Mouse (Mus musculus): ENCODE data around the gene Dclre1c.

Dclre1c gene

DNA sequence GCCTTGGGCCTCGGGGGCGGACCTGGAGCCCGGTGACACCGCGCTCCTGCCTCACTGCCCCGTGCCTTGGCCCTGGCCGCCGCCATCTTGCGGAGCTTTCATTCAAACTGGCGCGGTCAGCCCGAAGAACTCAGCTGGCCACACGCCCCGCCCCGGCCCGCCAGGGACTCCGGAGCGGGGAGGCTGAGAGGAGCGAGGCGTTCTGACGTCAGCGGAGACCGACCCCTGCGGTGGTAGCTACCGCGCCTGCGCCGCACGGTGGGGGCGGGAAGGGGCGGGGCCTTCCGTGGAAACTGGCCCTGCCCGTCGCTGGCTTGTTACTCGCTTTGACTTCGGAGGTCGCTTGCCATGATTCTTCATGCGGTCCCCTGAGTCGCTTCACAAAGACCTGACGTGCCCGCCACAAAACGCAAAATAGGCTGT, 50.9 kb downstream of the Dclre1c start, which contains the start of gene Suv39h2:
TSS of gene Suv39h2 (minus strand) at position 171 of the 423 bp plus-strand sequence.
- DNase-seq (ENCODE audit: low spot score in 2 of 2): peak; percentile 96 to 97

DNA sequence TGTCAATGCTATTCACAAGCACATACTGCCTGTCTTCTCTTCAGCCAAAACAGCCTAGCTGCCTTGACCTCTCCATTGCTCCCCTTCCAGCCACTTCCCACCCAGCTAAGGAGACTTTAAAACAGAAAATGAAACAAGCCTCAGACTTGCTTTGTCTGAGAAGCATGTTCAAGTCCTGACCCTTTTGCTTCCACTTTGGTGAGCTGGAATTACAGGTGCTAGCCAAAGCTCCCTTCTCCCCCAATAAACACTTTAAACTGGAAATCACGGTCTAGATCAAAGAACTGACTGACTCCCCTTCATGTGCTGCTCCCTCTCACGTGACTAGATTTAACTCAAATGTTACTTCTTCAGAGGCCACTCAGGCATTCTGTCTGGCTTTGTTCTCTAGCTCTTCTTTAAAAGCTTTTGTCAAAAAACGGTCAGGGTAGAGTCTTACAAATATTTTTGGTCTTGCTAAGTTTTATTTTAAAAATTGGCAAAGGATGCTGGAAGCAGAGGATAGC, 51.9 kb downstream of the Dclre1c start:
- DNase-seq (ENCODE audit: low spot score in 2 of 2): no peak

DNA sequence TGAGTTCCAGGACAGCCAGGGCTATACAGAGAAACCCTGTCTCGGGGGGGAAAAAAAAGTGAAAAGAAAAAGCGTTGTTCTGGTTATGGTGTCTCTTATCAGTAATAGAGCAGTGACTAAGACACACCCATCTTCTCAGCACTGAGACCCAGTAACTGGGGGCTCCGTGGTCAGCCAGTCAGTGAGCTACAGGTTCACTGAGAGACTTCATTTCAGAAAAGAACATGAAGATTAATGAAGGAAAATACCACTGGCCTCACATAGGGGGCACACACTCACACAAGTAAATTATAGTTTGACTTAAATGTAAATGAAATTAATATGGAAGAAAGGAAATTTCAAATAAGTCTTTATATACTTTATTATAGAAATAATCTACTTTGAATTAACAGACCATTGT, 56.3 kb downstream of the Dclre1c start:
- DNase-seq (ENCODE audit: low spot score in 2 of 2): no peak

DNA sequence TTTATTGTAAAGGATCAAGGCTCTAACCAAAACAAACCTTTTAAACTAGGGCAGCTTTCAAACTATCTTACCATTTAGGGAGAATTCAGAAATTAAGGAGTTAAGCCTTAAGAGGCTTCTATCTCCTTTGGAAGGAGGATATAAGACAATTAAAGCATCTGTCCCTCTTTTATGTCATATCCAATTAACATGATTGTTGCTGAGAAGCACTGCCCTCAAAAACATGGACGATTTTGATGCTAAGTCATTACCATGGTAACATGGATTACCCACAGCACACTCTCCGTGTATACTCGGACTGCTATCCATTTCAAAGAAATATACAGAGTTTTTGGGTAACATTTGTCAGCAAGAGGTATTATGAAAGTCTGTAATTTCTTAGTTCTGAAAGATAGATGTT, 65.9 kb downstream of the Dclre1c start:
- no peak for DNase-seq (ENCODE audit: low spot score in 2 of 2)

DNA sequence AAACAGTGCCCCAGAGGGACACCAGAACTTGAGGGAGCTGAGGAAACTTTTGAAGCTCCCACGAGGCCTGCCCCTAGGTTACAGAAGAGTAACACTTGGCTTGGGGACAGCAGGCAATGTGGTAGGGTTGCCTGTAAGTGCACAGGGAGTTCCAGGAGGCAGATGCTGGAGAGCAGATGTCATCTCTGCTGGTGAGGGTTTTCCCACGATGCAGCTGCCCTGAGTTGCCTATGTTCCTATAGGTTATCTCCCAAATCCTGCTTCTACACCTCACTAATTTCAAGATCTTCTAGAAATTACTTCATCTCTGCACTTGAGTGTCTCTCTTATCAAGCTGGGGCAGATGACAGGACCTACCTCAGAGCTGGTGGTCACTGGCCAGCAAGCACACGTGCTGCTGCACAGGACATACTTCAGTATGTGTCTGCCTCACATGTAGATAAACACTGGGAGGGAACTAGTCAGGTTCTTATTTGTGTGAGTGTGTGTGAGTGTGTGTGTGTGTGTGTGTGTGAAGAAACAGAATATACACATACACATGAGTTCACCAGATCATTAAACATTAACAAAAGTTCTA, 70.0 kb downstream of the Dclre1c start:
- DNase-seq (ENCODE audit: low spot score in 2 of 2): no peak

DNA sequence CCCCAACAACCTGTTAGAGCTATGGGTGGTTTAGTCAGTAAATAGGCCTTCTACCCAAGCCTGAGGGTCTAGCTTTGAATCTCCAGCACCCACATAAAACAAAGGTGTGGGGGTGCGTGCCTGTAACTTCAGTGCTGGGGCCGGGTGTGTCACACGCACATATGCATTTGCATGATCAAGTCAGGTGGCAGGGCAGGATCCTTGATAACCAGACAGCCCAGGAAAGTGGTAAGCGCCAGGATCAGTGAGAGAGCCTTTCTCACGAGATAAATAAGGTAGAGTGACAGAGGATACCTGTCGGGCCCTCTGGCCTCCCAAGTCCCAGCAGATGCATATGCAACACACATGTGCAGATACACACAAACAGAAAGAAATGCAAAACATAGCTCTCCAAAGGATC, 75.6 kb downstream of the Dclre1c start:
- DNase-seq (ENCODE audit: low spot score in 2 of 2): no peak

DNA sequence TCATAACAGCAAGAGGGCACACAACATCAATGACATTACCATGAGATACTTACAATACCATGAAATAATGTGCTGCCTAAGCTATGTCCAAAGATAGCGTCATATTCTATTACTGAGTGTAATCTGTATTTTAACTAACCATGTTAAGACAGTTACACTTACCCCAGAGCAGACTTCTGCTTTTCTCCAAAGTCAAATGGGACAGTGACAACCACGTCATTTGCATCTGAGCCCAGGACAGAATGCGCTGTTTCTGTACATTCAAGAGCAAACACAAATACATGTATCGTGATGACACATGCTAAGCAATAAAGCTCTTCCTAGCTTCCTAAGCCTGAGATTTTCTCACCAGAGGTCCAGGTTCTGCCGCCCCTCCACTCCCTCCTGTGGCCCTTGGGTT, 77.0 kb downstream of the Dclre1c start:
- peak; percentile 40 to 49 for DNase-seq (ENCODE audit: low spot score in 2 of 2)

DNA sequence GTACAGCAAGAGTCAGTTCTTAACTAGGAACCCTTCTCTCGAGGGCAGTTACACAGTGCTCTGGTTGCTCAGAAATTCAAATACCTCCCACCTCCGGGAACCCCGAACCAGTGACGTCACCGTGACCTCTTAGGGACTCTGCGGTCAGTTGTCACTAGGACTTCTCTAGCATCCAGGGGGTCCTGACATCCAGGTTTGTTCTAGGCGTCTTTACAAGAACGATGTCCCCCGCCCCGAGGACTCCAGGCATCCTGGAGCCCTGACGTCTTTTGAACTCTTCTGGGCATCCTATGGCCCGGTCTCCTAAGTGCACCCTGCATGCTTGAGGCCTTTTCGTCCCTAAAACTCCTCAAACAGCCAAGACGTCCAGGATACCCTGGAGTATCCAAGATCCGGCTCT, 88.1 kb downstream of the Dclre1c start:
- peak; percentile 29 to 47 for DNase-seq (ENCODE audit: low spot score in 2 of 2)

DNA sequence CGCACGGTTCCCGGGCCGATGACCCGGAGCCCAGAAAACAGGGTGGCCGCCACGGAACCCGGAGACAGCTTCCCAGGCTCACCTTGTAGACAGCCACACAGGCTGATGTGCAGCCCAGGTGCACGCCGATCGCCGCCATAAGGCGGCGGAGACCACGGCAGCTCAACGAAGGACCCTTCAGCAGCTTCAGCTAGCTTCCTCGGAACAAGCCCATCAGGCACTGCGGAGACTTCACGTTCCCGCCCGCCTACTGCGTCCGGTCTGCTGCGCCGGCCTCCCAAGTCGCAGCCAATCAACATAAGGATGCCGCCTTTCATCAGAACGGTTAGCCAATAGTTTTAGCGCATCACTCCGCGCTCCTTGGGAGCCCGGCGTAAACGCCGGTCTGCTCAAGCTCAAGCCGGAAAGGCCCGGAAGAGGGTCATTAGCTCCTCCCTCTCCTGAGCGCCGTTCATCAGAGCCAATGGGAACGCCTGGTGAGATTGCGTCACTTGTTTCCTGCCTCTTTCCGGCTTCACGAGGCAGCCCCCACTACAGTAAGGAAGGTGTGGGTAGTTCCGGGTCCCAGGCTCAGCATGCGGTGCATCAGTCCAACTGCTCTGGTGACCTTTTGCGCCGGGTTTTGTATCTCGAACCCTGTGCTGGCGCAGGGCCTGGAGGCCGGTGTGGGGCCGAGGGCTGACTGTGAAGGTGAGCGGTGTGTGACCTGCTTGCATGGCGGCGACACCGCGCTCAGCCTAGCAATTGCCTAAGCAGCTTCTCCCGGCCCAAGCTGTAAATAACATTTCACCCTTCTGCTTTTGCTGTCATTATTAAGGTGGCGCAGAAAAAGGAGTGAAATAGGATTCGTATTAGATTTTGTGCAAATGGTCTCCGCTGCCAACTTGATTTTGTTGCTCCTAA, 88.9 kb downstream of the Dclre1c start, which contains the start of the genes Gm45902, Hspa14 and Cdnf:
TSS of gene Gm45902 (minus strand) at position 239 of the 903 bp plus-strand sequence.
TSS of gene Hspa14 (minus strand) at position 263 of the 903 bp plus-strand sequence.
TSS of gene Cdnf (plus strand) at position 479 of the 903 bp plus-strand sequence.
- peak; percentile 97 to 98 for DNase-seq (ENCODE audit: low spot score in 2 of 2)
